9 mouse cellular contexts compared by ENCODE assay signal in genomic region chr6:43387273-43387672, GRCm38 (mm10).
DNase-seq lines count a peak whose midpoint lies in the region; ATAC-seq and TF ChIP-seq lines count a peak whose summit lies in the region.
"Had no signal": no experiment of that assay in that cellular context is flagged by ENCODE, and none has a peak within 500 bp of the region (broad histone marks: within the 10 kb centered on the region; RNA-seq: fewer than 3 reads in every experiment).

No protein-coding gene starts in this region.

- H3K4me3 ChIP-seq in cerebellum, adult 2 months (replicated peaks; ENCODE audit: insufficient read depth, low read depth, low read length), result no peak overlapping the region
- no peak overlapping the region for H3K4me3 ChIP-seq in limb, embryonic 13.5 days
- H3K4me3 ChIP-seq in limb, embryonic 10.5 days, result no peak overlapping the region
- H3K4me3 ChIP-seq in neural tube, embryonic 14.5 days (ENCODE audit: low read depth, low read length), result no peak overlapping the region
- no peak overlapping the region for H3K4me3 ChIP-seq in left cerebral cortex, adult 2 months

- TF ChIP-seq CTCF in cerebellum, adult 2 months (IDR thresholded peaks at IDR 0.05; ENCODE audit: borderline replicate concordance, insufficient read depth, low read depth, low read length), result no peak
- TF ChIP-seq CTCF in left cerebral cortex, adult 2 months (IDR thresholded peaks at IDR 0.05), result no peak

- no peaks in the 10 kb centered on the region for H3K27me3 ChIP-seq in cerebellum, adult 2 months (ENCODE audit: control insufficient read depth, insufficient read depth, low read length)
- no peaks in the 10 kb centered on the region for H3K27me3 ChIP-seq in limb, embryonic 13.5 days
- no peaks in the 10 kb centered on the region for H3K27me3 ChIP-seq in limb, embryonic 10.5 days (ENCODE audit: low read depth, poor library complexity, severe bottlenecking)
- H3K27me3 ChIP-seq in neural tube, embryonic 14.5 days (ENCODE audit: control insufficient read depth, insufficient read depth, low read length), result no peaks in the 10 kb centered on the region

- no peak for DNase-seq in cerebellum, adult 2 months
- DNase-seq in limb, embryonic 10.5 days (ENCODE audit: low spot score), result no peak
- peak; percentile 6 for DNase-seq in fibroblast of lung, adult 2 months (ENCODE audit: low read depth)
- DNase-seq in natural killer cell, adult 2 months (ENCODE audit: low spot score in 2 of 2), result no peak
- DNase-seq in left cerebral cortex, adult 2 months (ENCODE audit: extremely low spot score in 1 of 2, low spot score in 2 of 2), result no peak
- DNase-seq: thymus, postnatal 4 days had no signal

- no peak overlapping the region for H3K4me2 ChIP-seq in limb, embryonic 13.5 days (replicated peaks)
- no peak overlapping the region for H3K4me2 ChIP-seq in neural tube, embryonic 14.5 days (ENCODE audit: low read depth, low read length)

- 86% methylated on average over 1 of the region's 1 CpGs for WGBS in cerebellum, adult 2 months
- WGBS in limb, embryonic 13.5 days, result 41% methylated on average over 1 of the region's 1 CpGs
- 43% methylated on average over 1 of the region's 1 CpGs for WGBS in limb, embryonic 10.5 days
- WGBS in neural tube, embryonic 14.5 days, result 19% methylated on average over 1 of the region's 1 CpGs

- no peak overlapping the region for H3K27ac ChIP-seq in cerebellum, adult 2 months (ENCODE audit: insufficient read depth, low read length)
- H3K27ac ChIP-seq in limb, embryonic 13.5 days, result no peak overlapping the region
- H3K27ac ChIP-seq in limb, embryonic 10.5 days, result no peak overlapping the region
- H3K27ac ChIP-seq in neural tube, embryonic 14.5 days (ENCODE audit: low read depth, low read length), result no peak overlapping the region
- H3K27ac ChIP-seq in left cerebral cortex, adult 2 months, result no peak overlapping the region

- peak; percentile 15; the same call in 1 of the 2 replicates for ATAC-seq in cerebellum, adult (ENCODE audit: insufficient number of reproducible peaks, low FRiP score, low TSS enrichment)
- ATAC-seq in limb, embryonic 13.5 days (ENCODE audit: low FRiP score, low read depth), result peak; percentile 83
- ATAC-seq in neural tube, embryonic 14.5 days (ENCODE audit: low read depth), result peak; percentile 79; the same call in 1 of the 2 replicates

- no peaks in the 10 kb centered on the region for H3K4me1 ChIP-seq in cerebellum, adult 2 months (ENCODE audit: control insufficient read depth, insufficient read depth, low read length)
- H3K4me1 ChIP-seq in limb, embryonic 13.5 days, result no peaks in the 10 kb centered on the region
- H3K4me1 ChIP-seq in limb, embryonic 10.5 days, result no peaks in the 10 kb centered on the region
- no peaks in the 10 kb centered on the region for H3K4me1 ChIP-seq in neural tube, embryonic 14.5 days (ENCODE audit: control insufficient read depth, insufficient read depth, low read length)

- no peak overlapping the region for H3K9ac ChIP-seq in limb, embryonic 13.5 days
- H3K9ac ChIP-seq in neural tube, embryonic 14.5 days (replicated peaks; ENCODE audit: low read depth, low read length), result no peak overlapping the region

- H3K9me3 ChIP-seq in limb, embryonic 13.5 days, result no peaks in the 10 kb centered on the region
- H3K9me3 ChIP-seq in limb, embryonic 10.5 days (replicated peaks), result no peaks in the 10 kb centered on the region
- H3K9me3 ChIP-seq in neural tube, embryonic 14.5 days (ENCODE audit: control insufficient read depth, low read length), result no peaks in the 10 kb centered on the region

- intact Hi-C loops in left cerebral cortex, adult 2 months (cut with DNase I), result no loop called here

- TF ChIP-seq POLR2A in cerebellum, adult 2 months (IDR thresholded peaks at IDR 0.05; ENCODE audit: borderline replicate concordance, insufficient read depth, low read length), result no peak

- H3K36me3 ChIP-seq in limb, embryonic 13.5 days, result no peaks in the 10 kb centered on the region
- no peaks in the 10 kb centered on the region for H3K36me3 ChIP-seq in limb, embryonic 10.5 days
- no peaks in the 10 kb centered on the region for H3K36me3 ChIP-seq in neural tube, embryonic 14.5 days (ENCODE audit: control insufficient read depth, insufficient read depth, low read length)

Comparison
In these comparisons a context has a peak if more than half of its experiments do, and no peak if none do; other contexts are left out.
1. ATAC-seq: peak in every context shown above with its lines; median percentile 83 in limb, embryonic 13.5 days; 79 in neural tube, embryonic 14.5 days; 15 in cerebellum, adult.